In the genomic region with DNA sequence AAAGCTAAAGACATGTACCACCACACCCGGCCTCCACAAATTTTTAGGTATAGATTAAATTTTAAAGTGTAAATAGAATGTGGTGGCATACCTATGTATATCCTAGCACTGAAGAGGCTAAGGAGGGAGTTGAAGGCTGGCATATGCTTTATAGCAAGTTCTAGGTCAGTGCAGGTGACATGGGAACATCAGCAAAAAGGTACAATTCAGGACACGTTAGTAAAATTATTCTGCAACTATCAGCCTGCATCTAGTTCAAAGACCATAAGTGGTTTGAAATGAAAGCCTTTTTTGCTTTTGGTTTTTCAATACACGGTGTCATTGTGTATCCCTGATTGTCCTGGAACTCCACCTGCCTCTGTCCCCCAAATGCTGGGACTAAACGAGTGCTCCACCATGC, we compare ENCODE assay signal across 1 mouse cellular context.
TF ChIP-seq lines count a peak whose summit lies in the region.

No protein-coding gene starts in this region.

TF ChIP-seq in CH12.LX, 34 proteins besides CTCF, POLR2A, EP300 and RAD21:
- TF ChIP-seq POLR2AphosphoS2 (IDR thresholded peaks at IDR 0.05; ENCODE audit: low read depth, low read length), result 0 out of 2 replicates have a peak, but pooled peaks have one; percentile 52
- TF ChIP-seq ZNF384 (IDR thresholded peaks at IDR 0.05; ENCODE audit: low read depth, low read length), result no peak
- TF ChIP-seq RCOR1 (conservative IDR thresholded peaks at IDR 0.05; ENCODE audit: low read depth, low read length), result no peak
